Mouse (Mus musculus): ENCODE measurements around the gene Gm6583.
A peak's percentile ranks its signal among the peaks of the same experiment; 100 is the strongest.

Gm6583 gene

GRCm38 (mm10) chr5:112355910-112356309 lies at the start of gene Gm6583:
TSS of gene Gm6583 (minus strand) at chr5:112356033.
- DNase-seq (ENCODE audit: low spot score in 2 of 2) = no peak

GRCm38 (mm10) chr5:112402437-112402836 lies 46.6 kb upstream of the Gm6583 start:
- no peak for DNase-seq (ENCODE audit: low spot score in 2 of 2)

- no peak for DNase-seq (ENCODE audit: low spot score in 2 of 2)
Observed at GRCm38 (mm10) chr5:112399284-112399683, 43.5 kb upstream of the Gm6583 start.

GRCm38 (mm10) chr5:112396066-112396465 lies 40.2 kb upstream of the Gm6583 start:
- DNase-seq (ENCODE audit: low spot score in 2 of 2) = no peak

GRCm38 (mm10) chr5:112394779-112395443 lies 39.1 kb upstream of the Gm6583 start, which contains the start of gene Asphd2:
TSS of gene Asphd2 (minus strand) at chr5:112394866.
- DNase-seq (ENCODE audit: low spot score in 2 of 2) = peak in 1 of 2 experiments; percentile 7

- DNase-seq (ENCODE audit: low spot score in 2 of 2) = no peak
Observed at GRCm38 (mm10) chr5:112394415-112394763, 38.6 kb upstream of the Gm6583 start.

GRCm38 (mm10) chr5:112393741-112394414 lies 38.0 kb upstream of the Gm6583 start:
- no peak for DNase-seq (ENCODE audit: low spot score in 2 of 2)

- no peak for DNase-seq (ENCODE audit: low spot score in 2 of 2)
Observed at GRCm38 (mm10) chr5:112391676-112392323, 36.0 kb upstream of the Gm6583 start.

- no peak for DNase-seq (ENCODE audit: low spot score in 2 of 2)
Observed at GRCm38 (mm10) chr5:112391002-112391401, 35.2 kb upstream of the Gm6583 start.

- no peak for DNase-seq (ENCODE audit: low spot score in 2 of 2)
Observed at GRCm38 (mm10) chr5:112389352-112389751, 33.5 kb upstream of the Gm6583 start.

- no peak for DNase-seq (ENCODE audit: low spot score in 2 of 2)
Observed at GRCm38 (mm10) chr5:112385973-112386372, 30.1 kb upstream of the Gm6583 start.

- DNase-seq (ENCODE audit: low spot score in 2 of 2) = no peak
Observed at GRCm38 (mm10) chr5:112384805-112385472, 29.1 kb upstream of the Gm6583 start.

GRCm38 (mm10) chr5:112382641-112383330 lies 27.0 kb upstream of the Gm6583 start:
- no peak for DNase-seq (ENCODE audit: low spot score in 2 of 2)

- DNase-seq (ENCODE audit: low spot score in 2 of 2) = no peak
Observed at GRCm38 (mm10) chr5:112382042-112382441, 26.2 kb upstream of the Gm6583 start.

- DNase-seq (ENCODE audit: low spot score in 2 of 2) = no peak
Observed at GRCm38 (mm10) chr5:112381154-112381553, 25.3 kb upstream of the Gm6583 start.

GRCm38 (mm10) chr5:112378716-112379115 lies 22.9 kb upstream of the Gm6583 start:
- no peak for DNase-seq (ENCODE audit: low spot score in 2 of 2)

GRCm38 (mm10) chr5:112377380-112377779 lies 21.5 kb upstream of the Gm6583 start:
- DNase-seq (ENCODE audit: low spot score in 2 of 2) = no peak

- no peak for DNase-seq (ENCODE audit: low spot score in 2 of 2)
Observed at GRCm38 (mm10) chr5:112376111-112376510, 20.3 kb upstream of the Gm6583 start.

- no peak for DNase-seq (ENCODE audit: low spot score in 2 of 2)
Observed at GRCm38 (mm10) chr5:112371933-112372332, 16.1 kb upstream of the Gm6583 start.

- DNase-seq (ENCODE audit: low spot score in 2 of 2) = no peak
Observed at GRCm38 (mm10) chr5:112370236-112370813, 14.5 kb upstream of the Gm6583 start.

- no peak for DNase-seq (ENCODE audit: low spot score in 2 of 2)
Observed at GRCm38 (mm10) chr5:112369326-112369725, 13.5 kb upstream of the Gm6583 start.
